Mouse (Mus musculus) embryonic fibroblast, embryonic 13.5 days (primary cell): ENCODE data around the gene Tmed9.

ENCODE experiments used
- CTCF ChIP-seq: IDR thresholded peaks from 2 replicates; pipeline ENCODE4 v1.5.1; 2011; ENCODE audit warnings: mild to moderate bottlenecking, control low read depth, low read length, moderate library complexity, borderline replicate concordance; ENCODE audit not compliant: insufficient read depth
- POLR2A ChIP-seq: IDR thresholded peaks from 2 replicates; pipeline ENCODE4 v1.6.1; 2011; ENCODE audit warnings: low read depth, mild to moderate bottlenecking, control low read depth, low read length, moderate library complexity

- TF ChIP-seq POLR2A: no peak
- no peak for TF ChIP-seq CTCF
These were observed 21.8 kb downstream of the Tmed9 start for GRCm38 (mm10) chr13:55595375-55595774.
